Mouse (Mus musculus) E14TG2a.4 (cell line): ENCODE measurements around the gene Eps15l1.

Experiments used
- H3K27me3 ChIP-seq: 2 replicates; pipeline ENCODE4 v1.6.1; 2014; ENCODE audit warnings: low read length, control low read depth; ENCODE audit not compliant: insufficient read depth
- H3K36me3 ChIP-seq: 2 replicates; pipeline ENCODE4 v1.6.1; 2014; ENCODE audit warnings: low read length, control low read depth; ENCODE audit not compliant: insufficient read depth
- H3K4me1 ChIP-seq: replicated peaks from 2 replicates; pipeline ENCODE4 v1.6.1; 2014; ENCODE audit warnings: low read depth, low read length, control low read depth
- H3K4me3 ChIP-seq: replicated peaks from 2 replicates; pipeline ENCODE4 v1.5.1; 2014; ENCODE audit warnings: mild to moderate bottlenecking, low read length
- H3K9me3 ChIP-seq: 2 replicates; pipeline ENCODE4 v1.6.1; 2014; ENCODE audit warnings: low read length, control low read depth
- CTCF ChIP-seq: conservative IDR thresholded peaks from 2 replicates; pipeline ENCODE4 v1.5.1; 2014; ENCODE audit warnings: low read length
- NANOG ChIP-seq: IDR thresholded peaks from 2 replicates; pipeline ENCODE4 v1.6.1; 2014; ENCODE audit warnings: borderline replicate concordance, low read length, mixed read lengths
- POU5F1 ChIP-seq: IDR thresholded peaks from 2 replicates; pipeline ENCODE4 v1.6.1; 2014; ENCODE audit warnings: low read length, borderline replicate concordance

The Eps15l1 gene

GRCm38 (mm10) chr8:72317741-72318301, 103.4 kb downstream of the Eps15l1 start:
- Histone ChIP-seq H3K4me1 (peaks cover 54% of the 10 kb centered on the region), H3K27me3 (no peaks in the 10 kb centered on the region), H3K4me3 (peak overlapping the region; percentile 35; the same call in 1 of the 2 replicates), H3K36me3 (peaks cover 28% of the 10 kb centered on the region), H3K9me3 (no peaks in the 10 kb centered on the region)
- TF ChIP-seq NANOG, result no peak
- no peak for TF ChIP-seq CTCF
- TF ChIP-seq POU5F1, result no peak

- Histone ChIP-seq H3K36me3 (peaks cover 13% of the 10 kb centered on the region), H3K9me3 (no peaks in the 10 kb centered on the region), H3K27me3 (no peaks in the 10 kb centered on the region), H3K4me1 (peaks cover 59% of the 10 kb centered on the region), H3K4me3 (0 out of 2 replicates have a peak overlapping the region, but pooled peaks have one; percentile 1)
- TF ChIP-seq NANOG, result peak; percentile 83
- TF ChIP-seq CTCF, result no peak
- peak; percentile 22; the same call in 1 of the 2 replicates for TF ChIP-seq POU5F1
Observed at GRCm38 (mm10) chr8:72316053-72316695, 105.1 kb downstream of the Eps15l1 start.

GRCm38 (mm10) chr8:72312926-72313518, 108.2 kb downstream of the Eps15l1 start:
- Histone ChIP-seq H3K27me3 (no peaks in the 10 kb centered on the region), H3K36me3 (no peaks in the 10 kb centered on the region), H3K9me3 (no peaks in the 10 kb centered on the region), H3K4me3 (no peak overlapping the region), H3K4me1 (peaks cover 87% of the 10 kb centered on the region)
- no peak for TF ChIP-seq NANOG
- no peak for TF ChIP-seq CTCF
- TF ChIP-seq POU5F1, result no peak

GRCm38 (mm10) chr8:72310849-72311506, 110.3 kb downstream of the Eps15l1 start:
- TF ChIP-seq POU5F1, result peak; percentile 66; the same call in 1 of the 2 replicates
- peak; percentile 62; the same call in 1 of the 2 replicates for TF ChIP-seq NANOG
- TF ChIP-seq CTCF, result no peak

GRCm38 (mm10) chr8:72308276-72308675, 113.0 kb downstream of the Eps15l1 start:
- H3K9me3 ChIP-seq, result no peaks in the 10 kb centered on the region
- H3K4me3 ChIP-seq, result peak overlapping the region; percentile 39
- peaks cover 77% of the 10 kb centered on the region for H3K4me1 ChIP-seq
- H3K36me3 ChIP-seq, result no peaks in the 10 kb centered on the region
- H3K27me3 ChIP-seq, result no peaks in the 10 kb centered on the region
- no peak for TF ChIP-seq POU5F1
- TF ChIP-seq CTCF, result no peak
- TF ChIP-seq NANOG, result no peak

More at GRCm38 (mm10) chr8:72310849-72311506, 110.3 kb downstream of the Eps15l1 start:
- no peaks in the 10 kb centered on the region for H3K27me3 ChIP-seq
- H3K9me3 ChIP-seq, result no peaks in the 10 kb centered on the region
- H3K4me3 ChIP-seq, result 0 out of 2 replicates have a peak overlapping the region, but pooled peaks have one; percentile 3
- no peaks in the 10 kb centered on the region for H3K36me3 ChIP-seq
- H3K4me1 ChIP-seq, result peaks cover 87% of the 10 kb centered on the region

- TF ChIP-seq POU5F1, result no peak
- TF ChIP-seq NANOG, result no peak
- TF ChIP-seq CTCF, result no peak
- Histone ChIP-seq H3K4me1 (peaks cover 77% of the 10 kb centered on the region), H3K27me3 (no peaks in the 10 kb centered on the region), H3K9me3 (no peaks in the 10 kb centered on the region), H3K36me3 (no peaks in the 10 kb centered on the region), H3K4me3 (no peak overlapping the region)
Observed at GRCm38 (mm10) chr8:72306913-72307312, 114.3 kb downstream of the Eps15l1 start.

GRCm38 (mm10) chr8:72305210-72305905, 115.9 kb downstream of the Eps15l1 start, which contains the start of gene Gm10282:
Gene Gm10282 (minus strand): TSS chr8:72305260.
- TF ChIP-seq NANOG (no peak), POU5F1 (no peak), CTCF (no peak)
- no peak within 1 kb of the TSS for H3K4me3 ChIP-seq
- peaks cover 81% of the 10 kb centered on the region for H3K4me1 ChIP-seq

More at GRCm38 (mm10) chr8:72305210-72305905, 115.9 kb downstream of the Eps15l1 start, which contains the start of gene Gm10282:
- H3K36me3 ChIP-seq, result no peaks in the 10 kb centered on the region
- H3K9me3 ChIP-seq, result no peaks in the 10 kb centered on the region
- H3K27me3 ChIP-seq, result no peaks in the 10 kb centered on the region
